Mouse (Mus musculus) ES-E14 (cell line): ENCODE results near the gene Ccl27a. TPM values are rescaled to one million over a fixed set of nuclear protein-coding genes. Genes with fewer than 3 reads are reported as not detected.
A peak's percentile ranks its signal among the peaks of the same experiment; 100 is the strongest.

Source experiments
- DNase-seq: peaks from one replicate; pipeline ENCODE4 v3.0.0-alpha.2; 2013; ENCODE audit warnings: low read depth, low spot score
- H3K27ac ChIP-seq: 2 replicates; pipeline ENCODE4 v1.5.1; 2012; ENCODE audit warnings: low read depth, mild to moderate bottlenecking, low read length, moderate library complexity, mixed read lengths; ENCODE audit not compliant: poor library complexity, insufficient read depth, severe bottlenecking
- H3K36me3 ChIP-seq: 2 replicates; pipeline ENCODE4 v1.6.1; 2012; ENCODE audit warnings: mild to moderate bottlenecking, low read length, moderate library complexity, mixed read lengths; ENCODE audit not compliant: control insufficient read depth, poor library complexity, insufficient read depth, severe bottlenecking
- H3K4me1 ChIP-seq, 2 experiments: fragments of 150-350 bp in 1 of 2; sonication (generic) in 1 of 2; 2 replicates each; pipeline ENCODE4 v1.6.1; 2012; ENCODE audit warnings: low read length in 2 of 2, mild to moderate bottlenecking in 1 of 2, mixed read lengths in 1 of 2; ENCODE audit not compliant: control insufficient read depth in 2 of 2, insufficient read depth in 2 of 2, poor library complexity in 1 of 2
- H3K4me3 ChIP-seq, 2 experiments: fragments of 150-350 bp in 1 of 2; sonication (generic) in 1 of 2; 2 replicates each; pipeline ENCODE4 v1.5.1; 2012; ENCODE audit warnings: low read length in 2 of 2, low read depth in 1 of 2, mild to moderate bottlenecking in 1 of 2, mixed read lengths in 1 of 2; ENCODE audit not compliant: insufficient read depth in 1 of 2, poor library complexity in 1 of 2, severe bottlenecking in 1 of 2
- H3K9ac ChIP-seq: 2 replicates; pipeline ENCODE4 v1.6.1; 2012; ENCODE audit warnings: low read depth, mild to moderate bottlenecking, low read length, mixed read lengths; ENCODE audit not compliant: poor library complexity, insufficient read depth, severe bottlenecking
- H3K9me3 ChIP-seq: fragments of 150-350 bp; sonication (generic); 2 replicates; pipeline ENCODE4 v1.6.1; 2012; ENCODE audit warnings: low read depth, mild to moderate bottlenecking, low read length; ENCODE audit not compliant: control insufficient read depth, insufficient read depth
- CHD2 ChIP-seq: IDR thresholded peaks from 2 replicates; pipeline ENCODE4 v1.6.1; 2014; ENCODE audit warnings: mild to moderate bottlenecking, low read depth, low read length, inconsistent platforms
- HCFC1 ChIP-seq: IDR thresholded peaks from 2 replicates; pipeline ENCODE4 v1.6.1; 2012; ENCODE audit warnings: low read length, inconsistent platforms, borderline replicate concordance; ENCODE audit not compliant: insufficient read depth
- MAFK ChIP-seq: IDR thresholded peaks from 2 replicates; pipeline ENCODE4 v1.6.1; 2014; ENCODE audit warnings: mild to moderate bottlenecking, low read depth, low read length, inconsistent platforms; ENCODE audit not compliant: insufficient read depth
- ZC3H11A ChIP-seq: IDR thresholded peaks from 2 replicates; pipeline ENCODE4 v1.6.1; 2012; ENCODE audit warnings: low read depth, mild to moderate bottlenecking, inconsistent platforms, low read length, borderline replicate concordance
- ZNF384 ChIP-seq: IDR thresholded peaks from 2 replicates; pipeline ENCODE4 v1.6.1; 2012; ENCODE audit warnings: low read depth, low read length, inconsistent platforms
- in situ Hi-C, 2 experiments: fragments of 600-800 bp; cut with MboI; formaldehyde crosslinking; loops; one replicate each; pipeline ENCODE4 v1.15.1; 2025; ENCODE audit warnings: low sequenced_read_pairs in 2 of 2, inconsistent platforms in 1 of 2; ENCODE audit not compliant: unreplicated experiment in 2 of 2
- total RNA-seq: library from RNA; depleted of rRNA; stranded (reverse); fragments of 300-350 nt; gene quantifications from 2 replicates; pipeline ENCODE4 v1.2.3, GENCODE M21; 2012

Ccl27a gene
- total RNA-seq, 1 experiment, result 11.4 TPM

DNA sequence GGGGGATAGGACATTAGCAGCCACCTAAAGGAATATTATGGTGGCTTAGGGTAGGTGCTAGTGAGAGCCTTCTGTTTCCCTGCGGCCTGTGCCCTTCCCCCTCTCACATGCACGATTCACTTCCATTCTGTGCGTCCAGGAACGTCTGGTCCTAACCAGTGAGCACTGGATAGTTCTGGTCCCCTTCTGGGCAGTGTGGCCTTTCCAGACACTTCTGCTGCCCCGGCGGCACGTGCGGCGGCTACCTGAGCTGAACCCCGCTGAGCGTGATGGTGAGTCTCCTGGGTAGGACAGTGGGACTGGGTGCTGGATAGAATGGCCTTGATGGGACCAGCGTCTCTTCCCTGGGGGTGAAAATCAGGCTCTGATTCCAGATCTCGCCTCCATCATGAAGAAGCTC is 16.7 kb downstream of the Ccl27a start:
- Histone ChIP-seq H3K9me3 (no peaks in the 10 kb centered on the region), H3K4me1 (peaks cover 2 to 16% of the 10 kb centered on the region in 2 experiments; a peak in 2 of 4 replicates), H3K36me3 (peaks cover 11% of the 10 kb centered on the region; the same call in 1 of the 2 replicates), H3K9ac (no peak overlapping the region), H3K4me3 (no peak overlapping the region), H3K27ac (no peak overlapping the region)
- in situ Hi-C loops, result no loop called here
- TF ChIP-seq HCFC1 (no peak), CHD2 (no peak), ZC3H11A (no peak), MAFK (no peak), ZNF384 (no peak)
- no peak for DNase-seq

DNA sequence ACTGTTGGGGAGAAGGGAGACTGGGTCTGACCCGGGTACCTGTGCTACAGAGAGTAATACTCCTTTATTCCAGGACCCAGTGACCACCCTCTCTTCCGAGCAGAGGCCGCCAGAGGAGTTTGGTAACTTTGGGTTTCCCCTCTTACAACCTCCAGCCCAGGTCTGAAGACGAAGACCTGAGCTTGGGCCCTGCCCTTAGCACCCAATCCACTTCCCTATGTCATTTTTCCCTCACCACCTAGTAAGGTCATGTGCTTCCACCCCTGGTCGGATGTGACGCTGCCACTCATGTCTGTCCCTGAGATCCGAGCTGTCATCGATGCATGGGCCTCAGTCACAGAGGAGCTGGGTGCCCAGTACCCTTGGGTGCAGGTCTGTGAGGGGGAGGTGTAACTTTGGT is 17.6 kb downstream of the Ccl27a start:
- Histone ChIP-seq H3K9ac (peak overlapping the region; percentile 60), H3K27ac (no peak overlapping the region), H3K4me3 (peak overlapping the region; percentile 87 to 93), H3K36me3 (peaks cover 11% of the 10 kb centered on the region; the same call in 1 of the 2 replicates), H3K9me3 (no peaks in the 10 kb centered on the region), H3K4me1 (peaks cover 2 to 16% of the 10 kb centered on the region in 2 experiments; a peak in 2 of 4 replicates)
- no peak for DNase-seq
- TF ChIP-seq ZC3H11A (no peak), HCFC1 (no peak), CHD2 (no peak), MAFK (no peak), ZNF384 (no peak)
- in situ Hi-C loops, result no loop called here

DNA sequence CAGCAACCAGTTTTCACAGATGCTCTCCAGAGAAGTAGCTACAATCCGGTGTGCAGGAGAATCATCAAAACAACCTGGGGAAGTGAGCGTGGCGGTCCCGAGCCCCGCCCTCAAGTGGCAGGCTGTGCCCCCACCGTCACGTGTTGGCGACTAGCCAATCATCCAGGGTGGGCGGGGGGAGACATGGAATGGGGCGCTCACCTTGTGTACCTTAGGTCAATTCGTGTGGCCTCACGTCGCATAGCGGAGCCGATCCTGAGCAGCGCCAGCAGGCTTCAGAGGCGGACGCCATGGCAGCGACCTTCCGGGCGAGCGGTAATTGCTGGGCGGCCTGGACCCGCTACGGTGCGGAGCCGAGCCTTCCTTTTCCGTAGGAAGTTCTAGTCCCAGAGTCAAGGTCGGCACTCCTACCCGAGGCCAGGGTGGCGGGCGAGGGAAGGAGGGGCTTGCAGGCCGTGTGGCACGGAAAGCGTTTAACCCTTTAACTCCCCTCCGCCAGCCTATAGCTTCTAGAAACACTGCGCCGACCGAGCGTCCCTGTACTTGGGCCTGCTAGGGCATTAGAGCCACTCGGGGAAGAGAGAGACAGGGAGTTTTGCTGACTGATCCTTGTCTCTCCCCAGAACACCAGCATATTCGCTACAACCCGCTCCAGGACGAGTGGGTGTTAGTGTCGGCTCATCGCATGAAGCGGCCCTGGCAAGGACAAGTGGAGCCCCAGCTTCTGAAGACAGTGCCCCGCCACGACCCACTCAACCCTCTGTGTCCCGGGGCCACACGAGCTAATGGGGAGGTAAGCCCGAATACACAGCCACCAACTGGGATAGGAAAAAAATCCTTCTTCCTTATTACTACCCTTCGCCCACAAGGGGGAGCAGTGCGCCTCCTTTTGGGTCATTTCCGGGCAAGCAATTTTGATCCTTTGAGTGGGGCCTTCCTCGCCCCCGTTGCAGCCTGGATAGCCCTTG is 18.4 kb downstream of the Ccl27a start, which contains the start of gene Sigmar1:
Gene Sigmar1, minus strand, starts transcription at position 820 of the 968 bp plus-strand sequence.
- H3K27ac ChIP-seq, result peak within 1 kb of the TSS; percentile 69
- peak within 1 kb of the TSS; percentile 88 for H3K9ac ChIP-seq
- in situ Hi-C loops, result no loop called here
- peak within 1 kb of the TSS; percentile 87 to 93 for H3K4me3 ChIP-seq
- H3K9me3 ChIP-seq, result no peaks in the 10 kb centered on the region
- H3K36me3 ChIP-seq, result peaks cover 11% of the 10 kb centered on the region; the same call in 1 of the 2 replicates
- peak; percentile 94 for DNase-seq
- TF ChIP-seq HCFC1 (no peak), MAFK (no peak), ZC3H11A (peak; percentile 60; the same call in 1 of the 2 replicates), ZNF384 (peak; percentile 67; the same call in 1 of the 2 replicates), CHD2 (0 out of 2 replicates have a peak, but pooled peaks have one; percentile 20)
- peaks cover 2 to 12% of the 10 kb centered on the region in 2 experiments; a peak in 2 of 4 replicates for H3K4me1 ChIP-seq

DNA sequence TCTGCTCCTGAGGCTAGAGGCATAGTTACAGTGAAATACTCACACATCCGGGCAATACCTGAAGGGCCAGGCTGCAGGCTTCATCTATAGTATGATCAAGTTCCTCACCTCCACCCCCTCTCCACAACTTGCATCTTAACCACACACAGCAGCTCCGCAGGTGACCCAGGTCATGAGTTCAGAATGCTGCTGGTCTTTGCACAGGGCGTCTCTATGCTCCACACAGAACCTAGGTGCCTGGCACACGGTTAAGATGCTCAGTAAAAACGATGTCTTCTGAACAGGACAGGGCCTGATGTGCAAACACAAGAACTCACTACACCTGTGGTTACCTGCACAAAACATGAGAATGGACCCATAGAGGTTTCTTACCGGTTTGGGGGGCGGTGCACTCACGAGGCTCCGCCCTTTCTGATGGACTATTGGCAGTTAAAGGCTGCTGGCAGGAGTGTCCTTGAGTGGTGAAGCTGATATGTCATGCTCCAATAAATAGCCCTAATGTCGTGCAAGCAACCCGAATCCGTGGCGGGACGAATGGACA is 19.2 kb downstream of the Ccl27a start, which contains the start of gene Galt:
Gene Galt, plus strand, starts transcription at position 432 of the 541 bp plus-strand sequence.
- peak within 1 kb of the TSS; percentile 88 for H3K9ac ChIP-seq
- peak; percentile 86 for DNase-seq
- in situ Hi-C loops, result no loop called here

More for the DNA sequence above, 19.2 kb downstream of the Ccl27a start, which contains the start of gene Galt:
- Histone ChIP-seq H3K4me3 (peak within 1 kb of the TSS; percentile 87 to 93), H3K27ac (peak within 1 kb of the TSS; percentile 69), H3K9me3 (no peaks in the 10 kb centered on the region), H3K4me1 (peaks cover 2 to 10% of the 10 kb centered on the region in 2 experiments; a peak in 2 of 4 replicates), H3K36me3 (peaks cover 11% of the 10 kb centered on the region; the same call in 1 of the 2 replicates)
- no peak for TF ChIP-seq CHD2
- no peak for TF ChIP-seq HCFC1
